Mouse (Mus musculus): ENCODE results near the gene Abi3.
A peak's percentile ranks its signal among the peaks of the same experiment; 100 is the strongest.

The Abi3 gene

DNA sequence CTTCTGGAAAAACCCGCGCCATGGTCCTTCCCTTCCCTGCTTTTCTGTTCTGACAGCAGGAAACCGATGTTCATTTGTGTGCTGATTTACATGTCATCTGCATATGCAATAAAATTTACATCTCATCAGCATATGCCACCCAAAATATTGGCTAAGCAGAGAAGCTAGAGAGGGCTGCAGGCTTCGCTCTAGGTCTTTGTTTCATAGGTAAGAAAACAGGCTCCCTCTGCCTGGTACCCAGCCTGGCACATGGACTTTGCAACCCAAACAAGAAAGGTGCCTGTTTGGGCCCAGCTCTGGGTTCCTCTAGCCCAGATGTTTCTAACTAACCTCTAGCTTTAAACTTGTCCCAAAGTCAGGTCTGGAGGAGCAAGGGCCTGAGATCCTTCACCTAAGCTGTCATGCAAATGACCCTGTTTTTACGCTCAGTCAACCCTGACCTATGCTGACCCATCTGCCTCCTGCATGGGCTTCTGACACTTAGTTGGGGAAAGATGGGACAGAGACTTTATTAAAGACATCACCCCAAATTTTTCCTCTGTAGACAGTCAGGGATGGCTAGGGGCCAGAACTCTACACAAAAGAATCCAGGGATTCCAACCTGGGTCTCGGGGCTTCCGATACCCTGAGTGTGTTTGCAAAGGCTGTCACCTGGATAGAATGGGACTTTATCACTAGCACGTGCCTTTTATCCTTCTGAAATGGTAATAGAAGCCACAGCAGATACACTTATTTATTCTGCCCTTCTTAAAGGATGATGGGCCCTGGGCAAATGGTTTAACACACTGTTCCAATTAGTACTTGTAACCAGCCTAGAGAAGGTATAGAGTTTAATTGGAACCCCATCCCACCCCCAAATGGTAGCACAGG, 3.0 kb downstream of the Abi3 start:
- DNase-seq (ENCODE audit: low spot score) = no peak

DNA sequence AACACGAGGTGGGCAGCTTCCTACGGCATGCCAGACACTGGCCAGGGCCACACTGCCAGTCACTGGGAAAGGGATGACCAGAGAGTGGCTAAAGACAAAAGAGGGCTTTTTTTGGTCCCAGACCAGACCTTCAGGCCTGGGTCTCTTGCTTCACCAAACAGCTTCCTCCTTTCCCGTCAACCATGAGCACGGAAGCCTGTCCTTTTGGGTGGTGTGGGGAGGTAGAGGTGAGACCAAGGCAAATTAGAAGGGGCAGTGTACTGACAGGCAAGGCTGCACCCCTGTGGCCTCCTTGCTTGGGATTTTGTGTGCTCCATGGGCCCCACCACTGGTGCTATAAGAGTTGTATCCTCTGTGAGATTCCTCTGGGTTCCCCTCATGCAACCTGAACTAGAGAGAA, 3.7 kb downstream of the Abi3 start:
- no peak for DNase-seq (ENCODE audit: low spot score)

DNA sequence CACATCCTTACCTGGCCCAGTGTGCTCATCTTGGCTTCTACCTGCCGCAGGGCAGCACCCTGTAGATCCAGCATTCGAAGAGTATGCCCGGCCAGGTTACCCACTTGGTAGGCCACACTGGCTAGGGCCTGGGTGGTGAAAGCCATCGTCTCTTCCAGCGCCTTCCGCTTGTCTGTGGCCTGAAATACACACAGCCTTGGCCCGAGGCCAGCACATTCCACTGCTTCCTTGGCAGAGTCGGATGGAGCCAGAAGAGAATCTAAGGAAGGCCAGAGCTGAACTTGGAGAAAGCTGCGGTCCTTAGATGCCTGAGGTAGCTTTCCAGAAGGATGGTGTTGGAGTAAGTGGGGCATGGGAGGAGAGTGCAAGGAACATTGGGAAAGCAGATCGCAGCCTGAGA, 5.2 kb downstream of the Abi3 start, which contains the start of gene Gngt2:
Gngt2 (plus strand) TSS at position 158 of the 400 bp plus-strand sequence.
- DNase-seq (ENCODE audit: low spot score) = peak; percentile 74

GRCm38 (mm10) chr11:95836433-95836832, 5.8 kb downstream of the Abi3 start:
- DNase-seq (ENCODE audit: low spot score) = no peak

- no peak for DNase-seq (ENCODE audit: low spot score)
These were observed 6.4 kb downstream of the Abi3 start for GRCm38 (mm10) chr11:95835832-95836231.

DNA sequence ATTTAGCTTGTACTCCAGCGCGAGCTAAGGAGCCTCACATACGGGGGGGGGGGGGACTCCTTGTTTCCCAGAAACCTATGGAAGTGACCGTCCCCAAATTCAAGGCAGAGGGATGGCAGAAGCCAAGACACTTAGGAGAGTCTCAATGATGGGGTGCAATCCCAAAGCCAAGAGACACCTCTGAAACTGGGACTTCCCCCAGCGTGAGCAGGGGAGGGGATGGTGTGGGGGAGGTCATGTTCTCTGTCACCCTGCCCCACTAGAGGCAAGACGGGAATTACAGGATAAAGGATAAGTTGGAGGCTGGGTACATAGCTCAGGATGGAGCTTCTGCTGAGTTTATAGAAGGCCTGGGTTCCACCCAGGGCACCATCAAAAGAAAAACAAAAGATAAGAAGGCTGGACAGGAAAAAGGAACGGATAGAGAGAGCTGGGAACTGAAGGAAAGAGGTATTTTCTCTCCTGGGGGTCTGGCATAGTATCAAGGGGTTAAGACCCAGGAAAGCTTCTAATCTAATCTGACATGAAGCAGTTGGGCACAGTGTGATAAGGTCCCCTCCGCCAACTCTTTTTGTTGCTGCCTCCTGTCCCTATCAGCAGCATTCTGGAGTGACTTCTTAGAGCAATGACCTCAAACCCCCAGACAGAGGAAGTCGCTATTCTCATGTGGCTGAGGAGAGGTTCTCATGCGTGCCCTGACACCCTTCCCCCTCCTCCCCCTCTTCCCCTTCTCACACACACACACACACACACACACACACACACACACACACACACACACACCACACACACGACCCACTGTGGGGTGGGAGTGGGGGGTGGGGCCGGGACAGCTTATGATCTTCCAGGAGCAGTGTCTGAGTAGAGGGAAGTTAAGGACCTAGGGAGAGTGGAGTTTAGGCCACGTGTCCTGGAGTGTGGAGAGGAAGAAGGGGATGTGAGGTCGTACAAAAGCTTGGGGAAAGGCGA, 7.2 kb downstream of the Abi3 start:
- no peak for DNase-seq (ENCODE audit: low spot score)

- DNase-seq (ENCODE audit: low spot score) = no peak
These were observed 8.1 kb downstream of the Abi3 start for GRCm38 (mm10) chr11:95834143-95834667.

DNA sequence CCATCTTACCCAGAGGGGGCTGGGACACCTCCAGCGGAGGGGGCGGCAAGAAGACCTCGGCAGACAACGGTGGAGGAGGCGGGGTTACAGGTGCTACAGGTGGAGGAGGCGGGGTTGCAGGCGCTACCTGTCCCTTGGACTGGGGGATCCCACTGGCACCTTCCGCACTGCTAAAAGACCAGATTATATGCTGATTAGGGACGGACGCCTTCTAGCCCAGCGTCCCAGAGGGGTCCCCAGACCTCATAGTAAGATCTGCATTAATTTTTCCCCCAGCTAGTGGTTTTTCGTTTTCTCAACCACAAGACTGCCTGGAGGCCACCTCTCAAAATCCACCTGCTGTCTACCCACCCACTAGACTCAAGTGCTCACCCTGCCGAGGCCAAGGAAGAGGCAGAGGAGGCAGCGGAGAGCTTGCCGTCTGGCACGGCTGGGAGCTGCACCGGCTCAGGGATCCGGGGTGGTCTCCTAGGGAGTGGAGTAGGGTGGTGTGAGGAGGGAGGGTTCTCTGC, 8.6 kb downstream of the Abi3 start:
- DNase-seq (ENCODE audit: low spot score) = no peak

DNA sequence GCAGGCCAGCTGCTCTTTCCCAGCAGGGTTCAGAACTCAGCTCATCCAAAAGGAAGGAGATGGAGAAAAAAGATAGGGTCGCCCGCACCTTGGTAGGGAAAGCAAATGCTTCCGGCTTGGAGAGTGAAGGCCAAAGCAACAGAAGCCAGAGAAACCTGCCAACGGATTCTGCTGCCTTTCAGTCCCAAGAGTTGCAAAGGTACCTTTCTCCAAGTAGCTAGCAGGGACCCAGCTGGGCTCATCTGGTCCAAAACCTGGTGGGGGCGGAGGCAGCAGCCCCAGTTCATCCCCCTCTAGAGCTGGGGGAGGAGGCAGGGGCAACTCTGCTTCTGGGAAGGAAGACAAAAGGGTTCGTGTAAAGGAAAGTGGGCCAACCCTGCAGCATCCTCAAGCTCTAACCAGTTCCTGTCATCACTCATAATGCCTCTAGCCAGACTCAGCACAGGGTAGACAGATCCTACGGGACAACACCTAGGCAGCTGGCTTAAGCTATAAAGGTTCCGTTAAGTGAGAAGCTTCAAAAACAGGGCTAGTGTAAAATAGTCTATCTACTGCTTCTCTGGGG, 9.2 kb downstream of the Abi3 start:
- DNase-seq (ENCODE audit: low spot score) = no peak

DNA sequence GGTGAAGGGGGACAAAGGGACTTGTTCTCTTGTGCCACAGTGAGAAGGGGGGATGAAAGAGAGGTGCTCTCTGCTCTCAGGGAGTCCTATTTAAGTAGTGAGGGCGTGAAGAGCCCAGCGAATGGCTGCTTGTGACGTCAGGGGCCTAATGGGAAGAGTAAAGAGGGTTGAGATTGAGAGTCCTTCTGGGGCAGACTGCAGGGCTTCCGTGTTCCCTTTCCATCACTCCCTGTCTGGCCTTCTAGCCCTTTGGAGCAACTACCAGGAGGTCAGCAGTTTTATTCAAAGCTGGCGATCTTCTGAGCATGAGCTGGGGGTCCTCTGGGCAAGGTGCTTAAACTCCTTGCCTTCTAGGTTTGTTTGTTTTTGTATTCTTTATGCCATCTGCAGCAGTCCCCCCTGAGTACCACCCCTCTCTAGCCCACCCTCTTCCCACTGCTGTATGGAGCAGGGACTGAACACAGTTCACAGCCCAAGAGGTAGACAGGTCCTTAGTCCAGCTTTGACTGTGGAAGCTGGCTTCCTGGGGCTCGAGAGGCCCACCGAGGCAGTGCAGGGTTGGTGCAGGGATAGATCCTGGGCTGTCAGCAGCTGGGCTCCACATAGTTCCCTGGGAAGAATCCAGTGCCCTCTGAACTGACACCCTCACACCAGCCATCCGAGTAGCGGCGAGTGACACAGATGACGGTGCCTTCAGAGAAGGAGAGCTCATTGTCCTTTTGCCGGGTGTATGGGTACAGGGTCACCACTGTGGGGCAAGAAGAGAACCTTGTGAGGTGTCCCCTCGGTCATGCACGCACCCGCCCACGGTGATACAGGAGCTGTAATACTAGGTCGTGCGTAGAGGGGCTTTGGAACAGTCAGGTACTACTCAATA, 9.9 kb downstream of the Abi3 start:
- no peak for DNase-seq (ENCODE audit: low spot score)

- DNase-seq (ENCODE audit: low spot score) = no peak
These were observed 10.6 kb downstream of the Abi3 start for GRCm38 (mm10) chr11:95831641-95832040.

- no peak for DNase-seq (ENCODE audit: low spot score)
These were observed 11.0 kb downstream of the Abi3 start for GRCm38 (mm10) chr11:95831276-95831619.

GRCm38 (mm10) chr11:95830411-95831275, 11.6 kb downstream of the Abi3 start:
- no peak for DNase-seq (ENCODE audit: low spot score)

- DNase-seq (ENCODE audit: low spot score) = no peak
These were observed 12.7 kb downstream of the Abi3 start for GRCm38 (mm10) chr11:95829526-95830050.

DNA sequence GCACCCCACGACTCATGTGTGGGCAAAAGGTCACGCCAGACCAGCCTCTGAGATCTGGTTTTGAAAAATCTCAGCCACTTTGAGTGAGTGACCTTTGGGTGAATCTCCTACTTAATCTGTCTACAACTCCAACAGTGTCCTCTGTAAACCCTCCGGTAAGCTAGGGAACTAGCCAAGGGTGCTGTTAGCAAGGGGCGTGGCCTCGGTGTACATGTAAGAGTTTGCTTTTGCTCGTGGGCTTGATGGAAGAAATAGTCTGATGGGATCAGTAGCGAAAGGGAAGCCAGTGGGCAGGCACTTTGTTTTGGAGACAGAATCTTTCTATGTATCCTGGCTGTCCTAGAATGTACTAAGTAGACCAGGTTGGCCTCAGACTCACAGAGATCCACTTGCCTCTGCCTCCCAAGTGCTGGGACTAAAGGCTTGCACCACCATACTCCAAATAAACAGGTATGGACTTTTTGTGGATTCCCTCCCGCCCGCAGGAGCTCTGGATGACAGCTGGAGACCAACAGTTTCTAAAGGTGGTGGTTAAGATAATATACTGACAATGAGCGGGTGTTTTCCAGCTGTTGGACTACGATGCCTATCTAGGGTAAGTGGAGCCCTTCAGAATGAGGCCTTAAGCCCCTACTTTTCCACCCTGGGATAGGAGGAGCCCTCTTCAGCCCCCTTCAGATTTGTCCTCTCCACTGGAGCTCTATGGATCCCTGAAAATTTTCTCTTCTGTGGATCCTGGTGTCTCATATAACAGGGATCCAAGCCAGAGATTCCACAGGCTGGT, 13.9 kb downstream of the Abi3 start:
- DNase-seq (ENCODE audit: low spot score) = no peak

- DNase-seq (ENCODE audit: low spot score) = no peak
These were observed 14.7 kb downstream of the Abi3 start for GRCm38 (mm10) chr11:95827464-95828085.

DNA sequence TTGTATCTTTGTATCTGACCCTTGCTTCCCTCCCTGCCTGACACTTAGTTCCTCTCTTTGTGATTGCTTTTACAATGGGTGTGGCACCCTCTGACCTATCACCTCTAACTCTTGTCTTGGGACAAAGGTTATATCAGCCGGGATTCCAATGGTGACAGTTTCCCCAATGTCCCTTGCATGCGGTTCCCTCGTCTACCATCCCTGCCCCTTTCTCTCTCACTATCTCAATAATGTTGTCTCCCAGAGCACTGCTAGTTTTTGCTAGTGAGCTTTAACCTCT, 15.2 kb downstream of the Abi3 start:
- no peak for DNase-seq (ENCODE audit: low spot score)

- no peak for DNase-seq (ENCODE audit: low spot score)
These were observed 15.7 kb downstream of the Abi3 start for GRCm38 (mm10) chr11:95826317-95827167.

All from ovary, adult 18-20 months (tissue).